Mouse (Mus musculus): ENCODE data around the gene Actl7b.

Gene Actl7b

DNA sequence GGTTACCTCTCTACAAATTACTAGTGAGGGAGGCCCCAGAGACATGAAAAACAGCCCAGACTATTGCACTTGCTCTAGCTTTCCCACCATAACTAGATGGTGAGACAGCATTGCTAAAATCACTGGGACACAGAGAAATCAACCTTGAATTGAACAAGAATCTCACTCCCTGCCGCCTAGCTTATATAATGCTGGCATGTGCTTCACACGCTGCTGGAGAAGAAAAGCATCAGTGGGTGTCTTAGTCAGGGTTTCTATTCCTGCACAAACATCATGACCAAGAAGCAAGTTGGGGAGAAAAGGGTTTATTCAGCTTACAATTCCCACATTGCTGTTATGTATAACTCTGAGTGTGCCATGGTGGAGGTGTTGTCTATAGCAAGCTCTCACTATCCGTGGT, 28.1 kb downstream of the Actl7b start:
- no peak for DNase-seq (ENCODE audit: low read depth)

DNA sequence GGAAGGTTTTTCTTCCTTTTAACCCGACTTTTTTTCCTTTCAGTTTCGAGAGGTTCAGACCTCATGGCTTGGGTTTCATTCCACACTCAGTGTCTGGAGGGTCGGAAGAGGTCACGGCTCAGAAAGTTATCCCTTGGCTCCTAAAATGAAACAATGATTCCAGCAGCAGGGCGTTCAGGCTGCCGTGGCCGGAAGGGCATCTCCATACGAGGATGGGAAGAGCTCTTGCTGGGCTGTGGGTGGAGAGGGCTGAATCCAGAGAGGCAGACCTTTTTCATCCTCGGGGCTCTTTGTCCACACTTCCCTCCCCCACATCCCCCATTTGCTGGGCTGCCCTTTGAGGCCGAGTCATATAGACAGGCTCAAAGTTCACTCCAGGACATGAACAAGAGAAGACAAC, 39.0 kb downstream of the Actl7b start:
- no peak for DNase-seq (ENCODE audit: low read depth)

DNA sequence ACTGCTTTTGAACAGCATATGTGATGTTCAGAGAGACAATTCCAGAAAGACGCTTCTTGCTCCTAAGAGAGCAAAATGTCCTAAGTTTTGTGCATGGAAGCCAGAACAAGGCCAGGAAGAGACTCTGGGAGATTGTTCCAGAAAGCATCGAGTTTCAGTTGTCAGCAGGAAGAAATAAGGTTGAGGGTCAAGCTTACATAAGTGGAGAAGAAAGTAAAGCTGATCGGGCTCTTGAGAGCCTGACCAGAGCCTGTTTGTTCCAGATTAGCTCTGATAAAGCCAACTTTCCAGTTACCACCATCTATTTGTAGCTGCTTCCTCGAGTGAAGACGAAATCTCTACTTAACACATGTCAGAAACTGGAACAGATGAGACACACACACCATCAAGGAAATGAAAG, 42.6 kb downstream of the Actl7b start:
- no peak for DNase-seq (ENCODE audit: low read depth)

- no peak for DNase-seq (ENCODE audit: low read depth)
Observed at GRCm38 (mm10) chr4:56696401-56696800, 44.8 kb downstream of the Actl7b start.

All from induced T-regulatory cell, adult 2 months (primary cell).